Mouse (Mus musculus) gastrocnemius, postnatal 36 days (tissue): ENCODE measurements around the gene Stat5b. TPM values are rescaled to one million over a fixed set of nuclear protein-coding genes. Genes with fewer than 3 reads are reported as not detected.

Experiments
- DNase-seq, 2 experiments: peaks; one replicate each; pipeline ENCODE4 v3.0.0; 2022
- intact Hi-C: fragments of 180-260 bp; cut with DNase I; formaldehyde crosslinking; loops from one replicate; pipeline ENCODE4 v1.15.1; 2025
- total RNA-seq, 2 experiments: library from RNA; stranded (reverse); gene quantifications; 2 replicates each; pipeline ENCODE4 v1.2.3; 2021

Gene Stat5b
- total RNA-seq, 2 experiments from 2014 or later, result 103 to 135 TPM

DNA sequence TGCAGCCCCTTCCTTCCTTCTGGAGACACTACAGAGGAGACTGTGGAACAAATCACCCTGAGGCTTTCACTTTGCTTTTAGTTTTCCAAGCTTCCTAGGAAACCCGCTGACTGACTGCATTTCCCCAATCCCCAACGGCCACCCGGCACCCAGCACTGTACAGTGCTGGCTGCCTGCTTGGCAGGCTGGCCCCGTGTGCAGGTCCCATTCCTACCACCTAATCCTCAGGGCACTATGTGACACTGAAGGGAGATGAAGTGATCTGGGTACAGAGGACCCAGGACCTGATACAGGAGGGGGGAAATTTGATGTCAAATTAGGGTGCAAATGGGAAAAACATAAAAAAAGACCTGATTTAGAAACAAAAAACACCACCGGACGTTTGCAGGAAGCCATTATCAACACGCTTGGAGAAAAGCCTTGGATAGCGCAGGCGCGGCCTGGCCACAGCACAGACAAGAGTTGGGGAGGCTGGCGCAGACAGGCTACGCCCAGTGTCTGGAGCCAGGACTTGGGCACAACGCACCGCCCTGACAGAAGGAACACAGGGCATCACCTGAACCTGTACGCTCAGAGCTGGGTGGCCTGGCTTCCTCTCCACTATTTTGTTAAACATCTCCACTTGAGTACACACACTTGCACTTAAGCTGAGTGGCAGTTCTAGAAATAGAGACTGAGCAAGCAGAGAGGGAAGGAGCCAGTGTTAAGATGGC is 68.6 kb downstream of the Stat5b start:
- DNase-seq, result no peak
- intact Hi-C loops, result loop anchor here (5.0 kb wide), 1 partner anchor 105 kb away; no protein-coding TSS in a partner anchor

DNA sequence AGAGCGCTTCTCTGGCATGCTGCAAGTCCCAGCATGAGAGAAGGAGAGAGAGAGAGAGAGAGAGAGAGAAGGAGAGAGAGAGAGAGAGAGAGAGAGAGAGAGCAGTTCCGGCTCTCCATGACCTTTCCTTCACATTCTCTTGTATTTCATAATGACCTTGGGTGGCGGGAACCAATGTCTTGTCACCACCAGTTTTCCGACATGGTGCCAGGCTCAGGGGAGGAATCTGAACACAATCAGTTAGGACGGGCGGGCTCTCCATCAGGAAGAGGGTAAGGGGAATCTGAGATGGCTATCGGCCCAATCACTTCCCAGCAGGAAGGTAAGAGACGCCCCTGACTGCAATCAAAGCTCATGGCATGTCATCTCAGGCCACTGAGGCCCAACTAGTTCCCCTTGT is 70.3 kb downstream of the Stat5b start:
- DNase-seq, result no peak
- intact Hi-C loops, result loop anchor here (5.0 kb wide), 1 partner anchor 107 kb away; no protein-coding TSS in a partner anchor

DNA sequence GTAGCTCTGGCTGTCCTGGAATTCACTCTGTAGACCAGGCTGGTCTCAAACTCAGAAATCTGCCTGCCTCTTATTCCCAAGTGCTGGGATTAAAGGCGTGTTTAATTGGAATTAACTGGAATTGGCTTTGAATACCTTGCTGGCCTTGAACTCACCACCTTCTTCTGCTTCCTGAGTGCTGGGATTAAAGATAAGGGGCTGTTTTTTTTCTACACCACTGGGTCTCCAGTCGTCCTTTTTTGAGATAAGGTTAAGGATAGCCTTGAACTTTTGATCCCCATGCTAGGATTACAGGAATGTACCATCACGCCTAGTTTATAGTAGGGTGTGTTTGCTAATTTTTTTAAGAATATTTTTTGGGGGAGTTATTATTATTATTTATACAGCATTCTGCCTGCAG is 72.5 kb downstream of the Stat5b start:
- no peak for DNase-seq
- intact Hi-C loops, result no loop called here

DNA sequence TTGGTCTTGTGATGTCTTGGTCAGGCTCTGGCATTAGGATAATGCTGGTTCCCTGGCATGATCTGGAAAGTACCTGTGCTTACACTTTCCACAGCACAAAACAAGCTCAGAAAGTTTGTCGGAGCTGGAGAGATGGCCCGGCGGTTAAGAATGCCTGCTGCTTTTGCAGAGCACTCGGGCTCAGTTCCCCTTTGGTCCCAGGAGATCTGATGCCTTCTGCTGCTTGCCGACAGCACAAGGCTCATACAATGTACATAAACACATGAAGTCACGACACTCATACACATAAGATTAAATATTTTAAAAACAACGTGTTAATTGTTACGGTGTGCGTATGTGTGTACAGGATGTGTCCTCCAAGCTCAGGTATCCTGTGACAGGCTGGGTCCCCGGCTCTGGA is 74.6 kb downstream of the Stat5b start:
- intact Hi-C loops, result no loop called here
- DNase-seq, result no peak

DNA sequence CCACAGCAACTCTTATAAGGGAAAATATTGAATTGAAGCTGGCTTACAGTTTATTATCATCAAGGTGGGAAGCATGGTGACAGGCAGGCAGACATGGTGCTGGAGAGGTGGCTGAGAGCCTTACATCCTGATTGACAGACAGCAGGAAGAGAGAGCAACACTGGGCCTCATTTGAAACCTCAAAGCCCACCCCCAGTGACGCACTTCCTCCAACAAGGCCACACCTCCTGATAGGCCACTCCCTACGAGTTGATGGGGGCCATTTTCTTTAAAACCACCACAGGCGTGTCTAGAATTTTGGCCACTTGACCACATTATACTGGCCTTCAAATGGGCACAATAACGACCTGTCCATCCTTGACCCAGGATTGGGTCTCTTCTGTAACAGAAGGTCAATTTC is 76.3 kb downstream of the Stat5b start:
- intact Hi-C loops, result no loop called here
- no peak for DNase-seq

DNA sequence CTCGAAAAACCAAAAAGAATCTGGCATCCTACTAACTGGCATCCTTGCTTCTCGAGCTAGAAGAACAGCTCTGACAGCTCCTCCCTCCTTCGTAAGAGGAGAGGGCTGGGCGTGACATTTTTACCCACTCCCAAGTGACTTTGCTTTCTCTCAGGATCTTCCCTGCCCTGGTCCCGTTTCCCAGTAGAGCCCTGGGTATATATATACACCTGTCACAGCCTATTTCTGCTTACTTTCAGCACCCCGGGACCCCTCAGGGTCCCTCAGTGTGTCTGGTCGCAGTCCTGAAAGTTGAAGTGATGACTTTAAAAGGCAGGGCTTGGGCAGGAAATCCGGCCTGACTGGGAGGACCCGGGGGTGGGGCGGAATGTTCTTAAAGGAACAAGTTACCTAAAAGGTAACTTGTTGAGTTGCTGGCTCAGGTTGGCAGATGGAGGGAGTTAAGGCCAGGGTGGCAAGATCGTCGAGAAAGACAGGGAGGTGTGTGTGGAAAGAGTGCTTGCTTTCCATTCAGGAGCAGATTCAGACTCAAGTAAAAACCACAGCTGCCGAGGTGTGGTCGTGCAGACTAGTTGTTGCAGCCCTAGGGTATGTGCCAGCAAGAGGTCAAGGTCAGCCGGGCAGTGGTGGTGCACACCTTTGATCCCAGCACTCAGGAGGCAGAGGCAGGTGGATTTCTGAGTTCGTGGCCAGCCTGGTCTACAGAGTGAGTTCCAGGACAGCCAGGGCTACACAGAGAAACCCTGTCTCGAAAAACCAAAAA is 79.7 kb downstream of the Stat5b start, which contains the start of gene Ghdc:
Ghdc (minus strand) TSS at position 312 of the 763 bp plus-strand sequence.
- peak; percentile 76 to 81 for DNase-seq
- intact Hi-C loops, result no loop called here

DNA sequence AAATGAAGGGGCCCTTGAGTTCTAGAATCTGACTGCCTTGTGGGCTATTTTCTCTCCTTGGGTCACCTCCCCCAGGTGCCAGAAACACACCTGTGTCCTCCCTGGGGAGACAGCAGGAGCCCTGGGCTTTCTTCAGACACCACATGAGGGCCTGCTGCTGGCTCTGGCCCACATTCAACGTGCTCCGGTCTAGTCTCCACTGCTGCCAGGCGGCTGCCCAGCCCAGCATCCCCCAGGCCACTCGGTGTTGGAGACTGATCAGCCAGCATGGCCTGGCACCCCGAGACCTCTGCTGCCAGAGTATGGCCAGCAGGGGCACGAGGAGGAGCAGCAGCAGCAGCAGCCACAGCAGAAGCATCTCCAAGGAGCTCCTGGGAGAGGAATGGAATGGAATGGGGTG is 80.5 kb downstream of the Stat5b start:
- no peak for DNase-seq
- intact Hi-C loops, result loop anchor here (10.0 kb wide), 1 partner anchor 185 kb away; no protein-coding TSS in a partner anchor

DNA sequence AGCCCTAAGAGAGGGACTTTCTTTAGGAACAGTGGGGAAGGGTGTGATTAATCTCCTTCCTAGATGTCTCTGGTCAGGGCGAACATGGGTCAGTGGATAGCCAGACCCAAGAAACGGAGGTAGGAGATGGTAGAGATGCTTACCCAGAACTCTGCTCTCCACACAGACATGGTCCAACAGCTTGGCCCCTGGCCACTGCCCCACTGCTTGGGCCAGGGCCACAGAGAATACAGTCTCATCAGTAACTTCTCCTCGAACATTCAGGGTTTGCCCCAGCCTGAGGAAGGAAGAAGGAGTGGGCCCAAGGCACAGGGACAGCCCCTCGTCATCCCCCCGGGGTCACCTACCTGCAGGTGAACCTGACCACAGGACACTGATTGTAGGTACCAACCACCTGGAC is 82.7 kb downstream of the Stat5b start:
- intact Hi-C loops, result loop anchor here (10.0 kb wide), 1 partner anchor 187 kb away; no protein-coding TSS in a partner anchor
- DNase-seq, result no peak

DNA sequence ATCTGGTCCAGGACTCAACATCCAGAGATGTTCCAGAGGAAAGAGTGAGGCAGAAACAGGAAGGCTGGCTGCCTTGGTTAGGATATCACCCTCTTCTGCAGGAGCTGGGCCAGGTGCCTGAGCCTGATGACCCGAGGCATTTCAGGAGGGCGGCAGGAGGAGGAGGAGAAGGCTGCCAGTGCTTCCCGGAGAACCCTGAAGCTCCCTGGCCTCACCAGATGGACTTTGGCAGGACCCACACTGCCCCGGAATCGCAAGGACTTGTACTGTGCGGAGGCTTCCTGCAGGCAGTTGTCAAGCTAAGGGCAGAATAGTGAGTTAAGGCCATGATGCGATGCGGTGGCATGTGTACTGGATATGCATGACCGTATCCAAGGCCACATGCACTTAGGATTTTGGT is 83.8 kb downstream of the Stat5b start:
- intact Hi-C loops, result loop anchor here (10.0 kb wide), 1 partner anchor 188 kb away; no protein-coding TSS in a partner anchor
- no peak for DNase-seq

DNA sequence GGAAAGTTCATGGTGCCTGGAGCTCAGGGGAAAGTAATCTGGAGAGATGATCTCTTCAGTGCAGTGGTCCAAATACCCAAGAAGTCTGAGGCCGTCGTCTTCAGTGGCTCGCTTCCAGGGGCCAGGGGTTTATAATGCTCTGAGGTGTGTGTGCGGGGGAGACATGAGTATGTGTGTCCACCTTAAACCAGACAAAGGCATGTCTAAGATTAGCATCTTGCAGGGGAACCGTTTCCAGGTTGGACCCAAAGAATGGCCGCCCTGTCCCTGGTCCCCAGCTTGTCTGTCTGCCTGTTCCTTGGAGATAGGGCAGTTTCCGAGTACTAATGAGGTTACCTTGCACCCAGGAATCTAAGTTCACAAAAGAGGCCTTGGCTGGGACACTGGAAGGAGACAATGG is 87.7 kb downstream of the Stat5b start, which contains the start of gene Hcrt:
Hcrt (minus strand) TSS at position 101 of the 400 bp plus-strand sequence.
- intact Hi-C loops, result loop anchor here (10.0 kb wide), 1 partner anchor 192 kb away; no protein-coding TSS in a partner anchor

DNA sequence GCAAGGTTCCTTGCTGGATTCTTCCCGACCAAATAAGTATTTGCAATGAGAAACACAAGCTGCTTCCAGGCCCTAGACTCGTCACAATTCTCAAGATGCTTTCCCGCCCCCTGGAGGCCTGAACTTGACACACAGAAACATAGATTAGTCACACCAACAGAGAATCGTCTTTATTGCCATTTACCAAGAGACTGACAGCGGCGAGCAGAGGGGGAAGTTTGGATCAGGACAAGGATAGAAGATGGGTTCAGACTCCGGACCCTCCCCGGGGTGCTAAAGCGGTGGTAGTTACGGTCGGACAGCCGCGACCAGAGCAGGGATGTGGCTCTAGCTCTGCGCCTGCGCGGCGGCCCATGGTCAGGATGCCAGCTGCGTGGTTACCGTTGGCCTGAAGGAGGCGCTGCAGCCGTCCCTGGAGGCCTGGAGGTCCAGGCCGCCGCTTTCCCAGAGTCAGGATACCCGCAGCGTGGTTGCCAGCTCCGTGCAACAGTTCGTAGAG is 88.9 kb downstream of the Stat5b start:
- DNase-seq, result peak; percentile 78 to 93
- intact Hi-C loops, result loop anchor here (2.0 to 10.0 kb wide), 2 partner anchors 47 to 193 kb away; no protein-coding TSS in a partner anchor

More for the DNA sequence above, 87.7 kb downstream of the Stat5b start, which contains the start of gene Hcrt:
- DNase-seq, result no peak

DNA sequence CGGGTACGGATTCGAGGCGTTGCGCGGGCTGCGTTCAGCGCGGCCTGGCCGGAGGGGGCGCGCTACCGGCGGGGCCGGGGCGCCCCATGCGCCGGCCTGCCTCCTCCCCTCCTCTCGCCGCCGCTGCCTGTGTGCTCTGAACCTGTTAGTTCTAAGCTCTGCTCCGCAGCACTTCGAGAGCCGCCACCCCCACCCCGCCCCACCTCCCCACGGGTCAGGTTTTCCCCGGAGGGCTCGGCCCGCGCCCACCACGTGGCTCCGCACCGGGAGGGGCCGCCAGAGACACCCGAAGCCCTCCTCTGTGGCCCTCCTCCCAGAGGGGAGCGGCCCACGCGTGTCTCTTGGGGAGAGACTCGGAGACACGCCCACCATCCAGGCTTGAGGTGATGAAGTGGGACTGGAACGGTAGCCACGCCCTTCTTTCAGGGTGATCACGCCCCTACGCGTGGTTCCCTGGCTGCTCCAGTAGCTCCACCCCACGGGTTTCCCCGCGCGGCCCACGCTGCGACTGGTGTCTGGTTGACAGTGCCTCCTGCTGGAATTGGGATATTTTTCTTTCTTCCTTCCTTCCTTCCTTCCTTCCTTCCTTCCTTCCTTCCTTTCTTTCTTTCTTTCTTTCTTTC is 90.8 kb downstream of the Stat5b start, which contains the start of gene Kcnh4:
Kcnh4 (minus strand) TSS at position 332 of the 623 bp plus-strand sequence.
- DNase-seq, result no peak

DNA sequence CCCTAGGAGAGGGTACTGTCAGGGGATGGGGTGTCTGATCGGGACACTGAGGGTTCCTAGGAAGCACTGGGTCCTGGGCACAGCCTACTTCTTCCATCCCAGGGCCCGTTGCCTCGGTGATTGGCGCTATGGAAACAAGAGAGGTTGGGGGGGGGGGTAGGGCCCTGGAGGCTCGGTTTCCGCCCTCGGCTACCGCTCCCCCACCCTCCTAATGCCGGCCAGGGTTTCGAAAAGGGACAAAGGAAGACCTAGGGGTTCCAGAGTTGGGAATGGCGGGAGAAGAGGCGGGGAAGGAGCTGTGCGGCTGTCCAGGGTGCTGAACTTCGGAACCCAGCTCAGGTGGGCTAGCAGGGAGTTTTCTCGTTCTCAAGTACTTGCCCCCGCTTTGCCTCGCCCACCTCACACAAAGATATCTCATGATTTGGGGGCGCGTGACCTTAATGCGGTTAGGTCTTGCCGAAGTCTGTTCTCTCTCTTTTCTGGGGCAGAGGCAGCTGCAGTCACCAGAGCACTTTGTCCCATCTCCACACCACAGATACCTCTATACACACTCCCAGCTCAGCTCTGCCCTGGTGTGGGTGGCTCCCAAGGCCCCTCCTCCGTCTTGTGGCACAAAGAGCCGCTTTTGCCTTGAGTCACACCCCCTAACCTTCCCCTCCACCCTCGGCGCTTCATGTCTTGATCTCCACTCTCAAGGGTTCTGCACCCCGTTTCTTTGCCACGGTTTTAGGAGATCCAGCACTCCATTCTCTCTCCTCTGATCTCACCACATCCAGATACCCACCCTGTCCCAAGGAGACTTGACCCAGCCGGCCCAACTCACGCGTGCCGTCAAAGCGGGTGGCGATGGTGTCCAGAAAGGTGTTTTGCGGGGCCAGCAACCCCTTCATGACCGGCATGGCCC is 91.6 kb downstream of the Stat5b start:
- intact Hi-C loops, result loop anchor here (2.0 to 5.0 kb wide), 2 partner anchors 14 to 318 kb away; partner anchors contain the start of gene Hsd17b1
- DNase-seq, result no peak

More for the DNA sequence above, 90.8 kb downstream of the Stat5b start, which contains the start of gene Kcnh4:
- intact Hi-C loops, result loop anchor here (2.0 to 10.0 kb wide), 4 partner anchors 15 to 318 kb away; partner anchors contain the start of gene Hsd17b1

DNA sequence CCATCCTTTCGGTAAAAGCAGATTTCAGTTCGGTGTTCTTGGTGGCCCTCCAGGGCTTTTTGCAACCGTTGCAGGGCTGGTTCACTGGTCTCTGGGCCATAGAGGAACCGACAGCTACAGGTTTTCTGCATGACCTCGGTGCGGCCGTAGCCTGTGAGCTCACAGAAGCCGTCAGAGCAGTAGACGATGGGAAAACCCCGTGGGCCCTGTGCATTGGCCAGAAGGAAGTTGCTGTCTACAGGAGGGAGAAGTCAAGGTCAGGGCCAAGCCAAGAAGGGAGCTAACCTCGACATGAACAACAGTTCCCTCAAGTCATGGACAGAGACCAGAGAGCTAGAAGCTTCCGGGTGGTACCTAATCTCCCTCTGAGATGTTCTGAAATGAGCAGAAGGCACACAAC is 93.0 kb downstream of the Stat5b start:
- intact Hi-C loops, result loop anchor here (5.0 kb wide), 1 partner anchor 320 kb away; the partner anchor contains the start of gene Hsd17b1
- DNase-seq, result no peak

DNA sequence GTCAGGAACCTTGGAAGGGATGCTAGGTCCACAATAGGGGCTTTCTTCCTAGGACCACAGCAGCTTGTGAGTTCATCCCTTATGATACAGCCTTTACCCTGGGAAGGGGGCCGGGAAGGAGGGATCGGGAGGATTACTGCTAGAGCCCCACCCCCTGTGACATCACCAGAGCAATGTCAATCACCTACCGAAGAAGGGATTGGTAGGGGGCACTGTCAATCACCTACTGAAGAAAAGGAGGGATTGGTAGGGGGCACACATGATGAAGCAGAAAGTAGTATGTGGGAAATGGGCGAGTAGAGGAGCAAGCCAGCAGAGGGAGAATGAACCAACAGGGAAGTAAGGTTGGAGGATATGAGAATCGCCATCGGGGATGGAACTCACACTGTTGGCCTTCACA is 94.0 kb downstream of the Stat5b start:
- DNase-seq, result no peak

DNA sequence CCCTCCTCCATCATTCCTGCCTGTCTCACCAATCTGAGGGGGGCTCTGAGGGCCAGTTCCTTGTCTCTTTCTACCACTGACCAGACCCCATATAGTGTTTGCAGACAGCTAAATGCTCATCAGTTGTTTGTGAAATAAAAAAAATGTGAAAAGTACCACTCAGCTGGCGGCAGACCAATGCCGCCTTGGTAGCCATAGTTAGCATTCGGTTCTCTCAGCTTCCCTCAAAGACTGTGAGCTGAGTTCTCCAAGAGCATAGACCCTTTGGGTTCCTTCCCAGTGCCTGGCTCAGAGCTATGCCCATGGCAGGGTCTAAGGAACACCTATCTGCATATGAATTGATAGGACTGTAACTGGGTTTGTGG is 95.8 kb downstream of the Stat5b start:
- DNase-seq, result no peak
- intact Hi-C loops, result loop anchor here (5.0 kb wide), 1 partner anchor 323 kb away; the partner anchor contains the start of gene Hsd17b1

More for the DNA sequence above, 94.0 kb downstream of the Stat5b start:
- intact Hi-C loops, result loop anchor here (5.0 kb wide), 1 partner anchor 321 kb away; the partner anchor contains the start of gene Hsd17b1

DNA sequence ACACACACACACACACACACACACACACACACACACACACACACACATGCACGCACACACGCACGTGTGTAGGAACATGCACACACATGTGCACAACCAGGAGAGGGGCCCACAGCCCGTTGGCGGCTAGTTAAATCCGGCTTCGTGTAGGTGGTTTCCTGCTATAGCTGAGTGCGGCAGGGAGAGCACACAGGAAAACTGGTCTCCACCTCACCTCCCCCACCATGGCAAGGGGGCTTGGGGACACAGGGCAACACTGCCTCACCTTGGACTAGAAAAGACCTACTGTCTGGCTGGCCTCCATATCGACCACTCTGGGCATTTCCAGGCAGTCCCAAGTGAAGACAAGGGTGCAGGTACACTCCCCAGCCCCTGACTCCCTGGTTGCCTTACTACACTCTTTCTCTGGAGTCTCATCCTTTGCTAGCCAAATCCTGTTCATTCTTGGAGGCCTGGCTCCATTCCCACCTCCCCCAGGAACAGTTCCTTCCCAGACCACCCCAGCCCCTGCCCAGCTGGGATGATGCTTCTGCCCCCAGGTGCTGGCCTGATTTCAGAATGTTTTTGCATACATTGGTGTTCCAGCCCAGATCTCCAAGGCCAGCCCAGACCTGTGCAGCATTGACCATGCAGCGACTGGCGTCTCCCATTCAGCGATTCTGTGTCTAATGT is 96.4 kb downstream of the Stat5b start:
- intact Hi-C loops, result no loop called here
- DNase-seq, result no peak

DNA sequence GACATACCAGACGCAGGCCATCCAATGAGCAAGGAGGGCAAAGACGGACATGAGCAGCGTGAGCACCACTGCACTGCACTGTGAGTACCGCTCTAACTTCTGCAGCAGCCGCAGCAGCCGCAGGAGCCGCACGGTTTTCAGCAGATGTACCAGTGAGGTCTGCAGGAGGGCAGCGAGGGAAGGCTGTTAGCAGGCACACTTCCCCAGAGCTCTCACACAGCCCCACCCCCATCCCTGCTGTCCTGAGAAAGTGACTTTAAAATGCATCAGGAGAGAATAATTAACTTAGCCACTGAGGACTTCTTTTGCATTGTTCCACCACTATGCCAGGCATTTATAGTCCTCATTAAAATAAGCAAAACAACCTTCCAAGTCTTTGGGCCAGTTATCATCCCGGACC is 98.2 kb downstream of the Stat5b start:
- intact Hi-C loops, result no loop called here

More for the DNA sequence above, 98.2 kb downstream of the Stat5b start:
- DNase-seq, result no peak
